Mouse (Mus musculus) myocyte (in vitro differentiated cells): ENCODE measurements around the gene S1pr2. TPM values are rescaled to one million over a fixed set of nuclear protein-coding genes. Genes with fewer than 3 reads are reported as not detected.

Experiments
- H3K27me3 ChIP-seq: one replicate; pipeline ENCODE4 v1.6.1; 2011; ENCODE audit not compliant: control insufficient read depth, insufficient read depth, insufficient read length
- H3K36me3 ChIP-seq: one replicate; pipeline ENCODE4 v1.6.1; 2011; ENCODE audit not compliant: control insufficient read depth, insufficient read depth
- H3K4me2 ChIP-seq: one replicate; pipeline ENCODE4 v1.6.1; 2011; ENCODE audit warnings: low read depth, control low read depth
- H3K4me3 ChIP-seq: one replicate; pipeline ENCODE4 v1.5.1; 2011; ENCODE audit warnings: mild to moderate bottlenecking, control low read depth, moderate library complexity
- H3K79me2 ChIP-seq: one replicate; pipeline ENCODE4 v1.6.1; 2011; ENCODE audit not compliant: control insufficient read depth, insufficient read depth
- H3ac ChIP-seq: one replicate; pipeline ENCODE4 v1.6.1; 2011; ENCODE audit not compliant: control insufficient read depth, insufficient read length
- CEBPB ChIP-seq: IDR thresholded peaks from 2 replicates; pipeline ENCODE4 v1.6.1; 2011; ENCODE audit warnings: mild to moderate bottlenecking, moderate library complexity; ENCODE audit not compliant: poor library complexity, insufficient read depth, severe bottlenecking
- E2F4 ChIP-seq: IDR thresholded peaks from one replicate; pipeline ENCODE4 v1.6.1; 2011; ENCODE audit warnings: mild to moderate bottlenecking, control low read depth, moderate library complexity; ENCODE audit not compliant: insufficient read depth
- MAX ChIP-seq: IDR thresholded peaks from one replicate; pipeline ENCODE4 v1.6.1; 2011; ENCODE audit warnings: low read depth, mild to moderate bottlenecking, control low read depth
- MYOD1 ChIP-seq, 3 experiments: IDR thresholded peaks; one replicate each; pipeline ENCODE4 v1.6.1; 2011; ENCODE audit warnings: control low read depth in 2 of 3, low read depth in 2 of 3, mild to moderate bottlenecking in 2 of 3, moderate library complexity in 1 of 3; ENCODE audit not compliant: insufficient read length in 2 of 3, control insufficient read depth in 1 of 3
- MYOG ChIP-seq, 3 experiments: IDR thresholded peaks; one replicate each; pipeline ENCODE4 v1.6.1; 2011; ENCODE audit warnings: control low read depth in 2 of 3, low read depth in 2 of 3, mild to moderate bottlenecking in 2 of 3; ENCODE audit not compliant: insufficient read length in 2 of 3, control insufficient read depth in 1 of 3, insufficient read depth in 1 of 3
- POLR2A ChIP-seq: IDR thresholded peaks from one replicate; pipeline ENCODE4 v1.6.1; 2011; ENCODE audit warnings: low read depth, mild to moderate bottlenecking, control low read depth, moderate library complexity; ENCODE audit not compliant: insufficient read length
- POLR2AphosphoS2 ChIP-seq: IDR thresholded peaks from one replicate; pipeline ENCODE4 v1.6.1; 2011; ENCODE audit warnings: low read depth, control low read depth; ENCODE audit not compliant: insufficient read length
- REST ChIP-seq: IDR thresholded peaks from one replicate; pipeline ENCODE4 v1.6.1; 2011; ENCODE audit warnings: mild to moderate bottlenecking, control low read depth, moderate library complexity; ENCODE audit not compliant: insufficient read depth, insufficient read length
- SRF ChIP-seq: IDR thresholded peaks from one replicate; pipeline ENCODE4 v1.6.1; 2011; ENCODE audit warnings: low read depth; ENCODE audit not compliant: control insufficient read depth, insufficient read length
- TCF12 ChIP-seq: IDR thresholded peaks from one replicate; pipeline ENCODE4 v1.6.1; 2011; ENCODE audit warnings: mild to moderate bottlenecking, control low read depth; ENCODE audit not compliant: poor library complexity, insufficient read depth, severe bottlenecking
- TCF3 ChIP-seq: IDR thresholded peaks from one replicate; pipeline ENCODE4 v1.6.1; 2011; ENCODE audit warnings: low read depth, control low read depth; ENCODE audit not compliant: insufficient read length
- USF1 ChIP-seq: IDR thresholded peaks from one replicate; pipeline ENCODE4 v1.6.1; 2011; ENCODE audit warnings: low read depth, mild to moderate bottlenecking, control low read depth, moderate library complexity
- polyA plus RNA-seq: library from polyadenylated mRNA; unstranded; fragments of >200 nt; fragmentation: generic; extraction: Trizol; gene quantifications from one replicate; pipeline ENCODE4 v1.2.1, GENCODE M21; 2012; ENCODE audit warnings: missing spikeins

The S1pr2 gene
- polyA plus RNA-seq, 1 experiment = 5.5 TPM

DNA sequence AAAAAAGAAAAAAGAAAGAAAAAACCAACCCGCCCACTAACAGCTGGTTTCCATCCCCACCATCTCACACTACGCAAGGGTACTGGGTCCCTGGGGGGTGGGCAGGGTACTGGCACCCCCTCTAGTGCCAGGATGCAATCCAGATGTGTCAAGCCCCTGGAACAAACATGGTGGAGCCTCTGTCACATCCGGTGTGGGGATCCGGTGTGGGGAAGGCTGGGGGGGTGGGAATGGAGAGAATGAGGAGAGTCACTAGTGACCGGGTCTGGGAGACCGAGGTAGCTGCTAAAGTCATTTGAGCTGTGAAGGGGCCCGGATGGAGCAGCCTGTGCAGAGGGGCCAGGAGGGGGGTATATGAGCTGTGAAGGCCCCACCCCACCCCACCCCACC is 4.8 kb downstream of the S1pr2 start:
- Histone ChIP-seq H3K4me3 (peak overlapping the region; percentile 15), H3K27me3 (no peaks in the 10 kb centered on the region), H3K36me3 (no peaks in the 10 kb centered on the region), H3K4me2 (peak overlapping the region; percentile 94), H3ac (no peak overlapping the region), H3K79me2 (peaks cover 38% of the 10 kb centered on the region)
- TF ChIP-seq REST (no peak), TCF12 (no peak), POLR2A (no peak), POLR2AphosphoS2 (no peak), MYOD1 (IDR thresholded peaks at IDR 0.05; ENCODE audit: control insufficient read depth in 1 of 3, insufficient read length in 2 of 3, low read depth in 2 of 3) (no peak), CEBPB (no peak), MYOG (IDR thresholded peaks at IDR 0.05; ENCODE audit: control insufficient read depth in 1 of 3, insufficient read depth in 1 of 3, insufficient read length in 2 of 3, low read depth in 2 of 3) (no peak), MAX (no peak), TCF3 (no peak), SRF (no peak), USF1 (no peak), E2F4 (no peak)

DNA sequence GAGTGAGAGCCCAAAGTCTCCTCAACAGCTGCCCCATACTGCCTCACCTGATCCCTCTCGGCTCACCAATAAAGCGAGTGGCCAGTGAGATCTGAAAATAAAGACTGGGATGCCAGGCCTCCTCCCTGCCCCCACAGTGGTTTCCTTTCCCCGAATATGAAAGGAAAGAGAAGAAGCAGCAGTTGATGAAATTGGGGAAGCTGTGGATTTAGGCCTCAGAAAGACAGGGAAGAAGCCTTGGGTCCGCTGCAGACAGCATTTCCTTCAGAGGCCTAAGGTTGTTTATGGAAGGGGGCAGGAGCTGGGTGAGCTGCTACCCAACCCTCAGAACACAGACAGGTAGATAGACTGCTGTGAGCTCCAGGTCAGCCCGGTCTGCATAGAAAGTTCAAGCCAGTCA is 9.8 kb downstream of the S1pr2 start:
- H3K79me2 ChIP-seq = peaks cover 13% of the 10 kb centered on the region
- H3K4me3 ChIP-seq = no peak overlapping the region
- no peaks in the 10 kb centered on the region for H3K27me3 ChIP-seq
- TF ChIP-seq POLR2AphosphoS2 (no peak), MYOD1 (IDR thresholded peaks at IDR 0.05; ENCODE audit: control insufficient read depth in 1 of 3, insufficient read length in 2 of 3, low read depth in 2 of 3) (no peak), POLR2A (no peak), TCF3 (no peak), E2F4 (no peak), SRF (no peak)
- H3K4me2 ChIP-seq = no peak overlapping the region
- no peaks in the 10 kb centered on the region for H3K36me3 ChIP-seq
- no peak overlapping the region for H3ac ChIP-seq

DNA sequence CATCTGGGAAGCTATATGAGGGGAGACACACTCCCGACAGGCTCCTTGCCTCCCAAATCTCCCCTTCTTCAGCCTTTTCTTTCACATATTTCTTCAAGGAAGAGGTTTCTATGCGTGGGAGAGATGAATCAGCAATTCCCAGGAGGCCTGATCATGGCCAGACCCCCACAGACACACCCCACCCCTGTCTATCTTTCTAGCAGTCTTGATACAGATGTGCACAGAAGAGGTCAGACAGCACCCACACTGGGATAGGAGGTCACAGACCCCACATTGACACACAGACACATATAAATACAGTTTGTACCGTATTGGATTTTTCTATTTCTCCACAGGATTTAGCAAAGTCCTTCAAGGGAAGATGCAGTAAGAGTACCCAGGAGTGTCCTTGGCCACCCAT is 10.6 kb downstream of the S1pr2 start:
- H3K4me2 ChIP-seq = peak overlapping the region; percentile 15
- no peaks in the 10 kb centered on the region for H3K27me3 ChIP-seq
- H3K79me2 ChIP-seq = peaks cover 11% of the 10 kb centered on the region
- H3ac ChIP-seq = no peak overlapping the region
- TF ChIP-seq POLR2AphosphoS2 = no peak
- no peak for TF ChIP-seq MYOG (IDR thresholded peaks at IDR 0.05; ENCODE audit: control insufficient read depth in 1 of 3, insufficient read depth in 1 of 3, insufficient read length in 2 of 3, low read depth in 2 of 3)
- TF ChIP-seq E2F4 = no peak
- TF ChIP-seq TCF3 = no peak
- no peak for TF ChIP-seq USF1
- TF ChIP-seq POLR2A = no peak
- TF ChIP-seq REST = no peak
- no peak for TF ChIP-seq MYOD1 (IDR thresholded peaks at IDR 0.05; ENCODE audit: control insufficient read depth in 1 of 3, insufficient read length in 2 of 3, low read depth in 2 of 3)
- TF ChIP-seq MAX = no peak
- no peak for TF ChIP-seq TCF12
- no peak for TF ChIP-seq SRF
- no peak for TF ChIP-seq CEBPB
- H3K4me3 ChIP-seq = no peak overlapping the region
- no peaks in the 10 kb centered on the region for H3K36me3 ChIP-seq

DNA sequence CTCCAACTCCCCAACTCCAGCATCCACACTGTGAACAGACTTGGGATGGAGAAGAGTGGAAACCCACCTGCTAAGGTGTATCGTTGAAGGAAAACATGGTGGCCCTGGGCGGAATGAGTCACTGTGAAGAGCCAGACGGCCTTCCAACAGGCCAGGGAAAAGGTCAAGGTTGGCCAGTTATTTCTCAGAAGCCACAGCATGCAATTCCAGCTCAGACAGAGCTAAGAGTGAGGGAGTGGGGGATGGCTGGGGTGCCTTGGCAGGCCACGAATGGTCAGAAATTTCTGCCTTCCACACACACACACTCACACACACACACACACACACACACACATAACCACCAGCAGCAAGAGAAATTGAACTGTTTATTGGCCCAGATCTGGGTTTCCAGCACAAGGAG is 11.0 kb downstream of the S1pr2 start:
- TF ChIP-seq POLR2AphosphoS2 = no peak
- TF ChIP-seq POLR2A = no peak
- TF ChIP-seq E2F4 = no peak
- no peak for TF ChIP-seq TCF12
- TF ChIP-seq MYOG (IDR thresholded peaks at IDR 0.05; ENCODE audit: control insufficient read depth in 1 of 3, insufficient read depth in 1 of 3, insufficient read length in 2 of 3, low read depth in 2 of 3) = no peak
- no peak for TF ChIP-seq MYOD1 (IDR thresholded peaks at IDR 0.05; ENCODE audit: control insufficient read depth in 1 of 3, insufficient read length in 2 of 3, low read depth in 2 of 3)
- no peak for TF ChIP-seq MAX
- no peak for TF ChIP-seq CEBPB

DNA sequence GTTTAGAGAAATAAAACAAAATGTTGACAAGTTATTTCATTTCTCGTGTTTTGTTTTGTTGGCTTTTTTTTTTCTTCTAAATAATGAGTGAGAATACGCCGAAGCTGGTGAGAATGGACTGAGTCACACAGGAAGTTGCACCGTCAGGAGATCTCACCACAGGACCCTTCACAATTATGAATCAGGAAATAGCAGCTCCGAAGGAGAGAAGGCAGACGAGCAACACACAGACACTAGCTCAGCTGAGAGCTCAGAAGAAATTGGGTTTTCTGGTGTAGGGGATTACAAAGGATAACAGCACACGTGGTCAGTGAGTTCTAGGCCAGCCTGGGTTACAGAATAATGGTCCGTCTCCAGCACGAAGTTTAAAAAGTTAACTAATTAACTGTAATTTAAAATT is 15.0 kb downstream of the S1pr2 start:
- TF ChIP-seq POLR2A (no peak), MAX (no peak), USF1 (no peak)
- Histone ChIP-seq H3ac (no peak overlapping the region), H3K4me2 (peak overlapping the region; percentile 7), H3K27me3 (no peaks in the 10 kb centered on the region), H3K36me3 (no peaks in the 10 kb centered on the region), H3K79me2 (no peaks in the 10 kb centered on the region), H3K4me3 (no peak overlapping the region)

More for the DNA sequence above, 11.0 kb downstream of the S1pr2 start:
- Histone ChIP-seq H3K4me2 (peak overlapping the region; percentile 15), H3K27me3 (no peaks in the 10 kb centered on the region), H3K4me3 (no peak overlapping the region), H3ac (no peak overlapping the region), H3K36me3 (no peaks in the 10 kb centered on the region), H3K79me2 (peaks cover 7% of the 10 kb centered on the region)
